Mouse (Mus musculus): ENCODE results near the gene Eef1g. TPM values are rescaled to one million over a fixed set of nuclear protein-coding genes. Genes with fewer than 3 reads are reported as not detected.
"Not testable (repeated sequence)": the region's sequence is repeated elsewhere in the genome, so short reads cannot be mapped to it uniquely, and the experiment has no call there.

Eef1g gene
- total RNA-seq, 1 experiment from 2014 or later, result 345 TPM

DNA sequence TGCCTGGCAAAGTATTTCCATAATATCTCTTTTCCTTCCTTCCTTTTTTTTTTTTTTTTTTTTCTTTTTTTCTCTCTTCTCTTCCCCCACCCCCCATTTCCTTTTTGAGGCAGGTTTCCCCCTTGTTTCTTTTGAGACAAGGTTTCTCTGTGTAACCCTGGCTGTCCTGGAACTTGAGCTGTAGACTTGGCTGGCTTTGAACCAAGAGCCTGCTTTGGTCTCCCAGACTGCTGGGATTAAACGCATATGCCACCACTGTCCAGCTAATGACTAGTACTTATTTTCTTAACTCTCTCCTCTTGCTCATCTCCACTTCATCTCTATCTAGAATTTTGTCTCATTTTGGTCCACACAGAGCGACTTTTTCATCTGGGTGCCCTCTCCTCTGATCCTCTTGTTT, 23.8 kb upstream of the Eef1g start:
- ATAC-seq (ENCODE audit: extremely low read depth, insufficient number of reproducible peaks, low FRiP score, poor library complexity, severe bottlenecking), result no peak

- no peak for ATAC-seq (ENCODE audit: extremely low read depth, insufficient number of reproducible peaks, low FRiP score, poor library complexity, severe bottlenecking)
Observed at GRCm38 (mm10) chr19:8944062-8944461, 22.8 kb upstream of the Eef1g start.

DNA sequence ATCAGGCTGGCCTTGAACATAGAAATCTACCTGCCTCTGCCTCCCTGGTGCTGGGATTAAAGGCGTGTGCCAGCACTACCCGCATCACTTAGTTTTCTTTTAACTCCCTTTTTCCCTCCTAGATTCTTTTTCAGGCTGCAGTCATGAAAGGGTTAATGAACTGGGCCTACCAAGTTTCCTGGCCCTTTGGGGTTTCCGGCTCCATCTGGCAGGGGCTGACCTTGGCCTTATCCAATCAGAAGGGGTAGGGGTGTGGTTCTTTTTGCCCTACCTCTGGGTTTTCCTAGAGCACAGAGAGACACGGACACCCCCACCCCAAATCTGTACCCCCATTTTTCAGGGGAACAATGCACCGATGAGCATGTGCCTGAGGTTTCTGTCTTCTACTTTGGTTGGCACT, 22.1 kb upstream of the Eef1g start:
- ATAC-seq (ENCODE audit: extremely low read depth, insufficient number of reproducible peaks, low FRiP score, poor library complexity, severe bottlenecking), result no peak

GRCm38 (mm10) chr19:8945251-8945650, 21.6 kb upstream of the Eef1g start:
- ATAC-seq (ENCODE audit: extremely low read depth, insufficient number of reproducible peaks, low FRiP score, poor library complexity, severe bottlenecking), result no peak

GRCm38 (mm10) chr19:8946929-8947328, 19.9 kb upstream of the Eef1g start:
- no peak for ATAC-seq (ENCODE audit: extremely low read depth, insufficient number of reproducible peaks, low FRiP score, poor library complexity, severe bottlenecking)

GRCm38 (mm10) chr19:8950190-8950589, 16.7 kb upstream of the Eef1g start:
- no peak for ATAC-seq (ENCODE audit: extremely low read depth, insufficient number of reproducible peaks, low FRiP score, poor library complexity, severe bottlenecking)

GRCm38 (mm10) chr19:8952241-8952640, 14.6 kb upstream of the Eef1g start:
- no peak for ATAC-seq (ENCODE audit: extremely low read depth, insufficient number of reproducible peaks, low FRiP score, poor library complexity, severe bottlenecking)

- peak; percentile 96 for ATAC-seq (ENCODE audit: extremely low read depth, insufficient number of reproducible peaks, low FRiP score, poor library complexity, severe bottlenecking)
Observed at GRCm38 (mm10) chr19:8953135-8954039, 13.5 kb upstream of the Eef1g start, which contains the start of gene Tut1. Gene Tut1 (plus strand): TSS chr19:8953847.

DNA sequence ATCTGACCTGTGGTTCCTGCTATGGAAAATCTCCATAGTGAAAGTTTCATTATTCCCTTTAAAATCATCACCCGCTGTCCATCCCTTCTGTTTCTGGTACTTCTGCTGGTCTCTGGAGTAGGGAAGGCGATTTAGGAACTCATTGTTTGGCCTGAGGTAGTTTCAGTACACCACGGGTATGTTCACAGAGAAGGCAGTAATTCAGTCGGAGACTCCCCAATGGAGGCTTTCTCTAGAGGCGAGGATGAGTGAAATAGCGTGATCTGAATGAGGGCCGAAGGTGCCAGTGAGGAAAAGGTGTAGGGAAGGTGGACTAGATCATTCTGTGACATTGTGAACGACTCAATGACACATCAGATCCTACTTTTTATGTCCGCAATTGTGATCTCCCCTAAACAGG, 12.7 kb upstream of the Eef1g start:
- ATAC-seq (ENCODE audit: extremely low read depth, insufficient number of reproducible peaks, low FRiP score, poor library complexity, severe bottlenecking), result no peak

DNA sequence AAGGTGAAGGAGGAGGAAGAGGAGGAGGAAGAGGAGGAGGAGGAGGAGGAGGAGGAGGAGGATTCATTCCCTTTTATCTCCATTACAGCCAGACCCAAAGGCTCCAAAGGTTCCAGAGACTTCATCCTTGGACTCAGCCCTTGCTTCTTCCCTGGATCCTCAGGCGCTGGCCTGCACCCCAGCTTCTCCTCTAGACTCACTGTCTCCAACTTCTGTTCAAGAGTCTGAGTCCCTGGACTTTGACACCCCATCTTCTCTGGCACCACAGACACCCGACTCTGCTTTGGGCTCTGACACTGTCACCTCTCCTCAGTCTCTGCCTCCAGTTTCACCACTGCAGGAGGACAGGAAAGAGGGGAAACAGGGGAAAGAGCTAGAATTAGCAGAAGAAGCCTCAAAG, 4.6 kb upstream of the Eef1g start:
- ATAC-seq (ENCODE audit: extremely low read depth, insufficient number of reproducible peaks, low FRiP score, poor library complexity, severe bottlenecking), result no peak

DNA sequence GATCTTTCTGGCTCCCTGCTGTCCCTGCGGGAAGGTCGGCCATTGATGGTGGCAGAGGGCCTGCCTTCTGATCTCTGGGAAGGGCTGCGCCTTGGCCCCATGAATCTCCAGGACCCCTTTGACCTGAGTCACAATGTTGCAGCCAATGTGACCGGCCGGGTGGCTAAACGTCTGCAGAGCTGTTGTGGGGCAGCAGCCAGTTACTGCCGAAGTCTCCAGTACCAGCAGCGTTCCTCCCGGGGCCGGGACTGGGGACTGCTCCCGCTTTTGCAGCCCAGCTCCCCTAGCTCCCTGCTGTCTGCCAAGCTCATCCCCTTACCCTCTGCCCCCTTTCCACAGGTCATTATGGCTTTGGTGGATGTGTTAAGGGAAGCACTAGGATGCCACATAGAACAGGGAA, 1.8 kb upstream of the Eef1g start:
- no peak for ATAC-seq (ENCODE audit: extremely low read depth, insufficient number of reproducible peaks, low FRiP score, poor library complexity, severe bottlenecking)

- no peak for ATAC-seq (ENCODE audit: extremely low read depth, insufficient number of reproducible peaks, low FRiP score, poor library complexity, severe bottlenecking)
Observed at GRCm38 (mm10) chr19:8965771-8966170, 1.1 kb upstream of the Eef1g start.

- ATAC-seq (ENCODE audit: extremely low read depth, insufficient number of reproducible peaks, low FRiP score, poor library complexity, severe bottlenecking), result no peak
Observed at GRCm38 (mm10) chr19:8966198-8966589, 647 bp upstream of the Eef1g start.

DNA sequence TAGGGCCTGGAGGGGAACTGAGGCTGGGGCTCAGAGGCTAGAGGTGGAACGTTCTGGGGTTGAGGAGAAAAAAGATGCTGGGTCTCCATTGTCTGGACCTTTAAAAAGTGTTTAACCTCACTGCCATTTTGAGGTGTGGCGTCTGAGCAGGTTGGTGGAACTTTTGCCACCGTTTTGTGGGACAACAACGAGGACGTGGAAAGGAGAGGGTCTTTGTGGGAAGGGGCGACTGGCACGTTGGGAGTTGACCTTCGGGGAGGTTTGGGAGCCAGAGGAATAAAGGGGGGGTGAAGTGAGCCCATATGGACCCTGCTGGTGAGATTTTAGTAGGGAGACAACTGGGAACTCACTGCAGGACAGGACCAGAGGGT, 517 bp downstream of the Eef1g start:
- no peak for ATAC-seq (ENCODE audit: extremely low read depth, insufficient number of reproducible peaks, low FRiP score, poor library complexity, severe bottlenecking)

GRCm38 (mm10) chr19:8967893-8968292, 1.1 kb downstream of the Eef1g start:
- ATAC-seq (ENCODE audit: extremely low read depth, insufficient number of reproducible peaks, low FRiP score, poor library complexity, severe bottlenecking), result no peak

DNA sequence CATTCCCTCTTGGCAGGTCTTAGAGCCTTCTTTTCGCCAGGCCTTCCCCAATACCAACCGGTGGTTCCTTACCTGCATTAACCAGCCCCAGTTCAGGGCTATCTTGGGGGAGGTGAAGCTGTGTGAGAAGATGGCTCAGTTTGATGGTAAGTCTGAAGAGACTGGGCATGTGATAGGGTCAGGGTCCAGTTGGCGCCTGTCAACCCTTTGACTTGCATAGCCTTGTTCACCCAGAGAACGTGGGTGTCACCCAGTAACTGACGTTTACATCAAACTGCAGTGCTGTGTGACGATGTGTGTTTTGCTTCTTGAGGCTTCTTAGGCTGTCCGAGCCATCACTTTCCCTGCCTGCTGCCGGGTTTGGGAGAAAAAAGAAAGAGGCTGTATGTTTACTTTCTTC, 5.7 kb downstream of the Eef1g start:
- ATAC-seq (ENCODE audit: extremely low read depth, insufficient number of reproducible peaks, low FRiP score, poor library complexity, severe bottlenecking), result not testable (repeated sequence)

GRCm38 (mm10) chr19:8974638-8975037, 7.8 kb downstream of the Eef1g start:
- no peak for ATAC-seq (ENCODE audit: extremely low read depth, insufficient number of reproducible peaks, low FRiP score, poor library complexity, severe bottlenecking)

GRCm38 (mm10) chr19:8975491-8975890, 8.7 kb downstream of the Eef1g start:
- no peak for ATAC-seq (ENCODE audit: extremely low read depth, insufficient number of reproducible peaks, low FRiP score, poor library complexity, severe bottlenecking)

GRCm38 (mm10) chr19:8976535-8976934, 9.7 kb downstream of the Eef1g start:
- peak; percentile 71 for ATAC-seq (ENCODE audit: extremely low read depth, insufficient number of reproducible peaks, low FRiP score, poor library complexity, severe bottlenecking)

- peak; percentile 43 for ATAC-seq (ENCODE audit: extremely low read depth, insufficient number of reproducible peaks, low FRiP score, poor library complexity, severe bottlenecking)
Observed at GRCm38 (mm10) chr19:8980771-8981170, 13.9 kb downstream of the Eef1g start.

Measured in neutrophil, adult 5-6 weeks (primary cell).